Mouse (Mus musculus) embryonic facial prominence, embryonic 11.5 days (tissue): ENCODE results near the gene Psg17. TPM values are rescaled to one million over a fixed set of nuclear protein-coding genes. Genes with fewer than 3 reads are reported as not detected.
"Not testable (repeated sequence)": the region's sequence is repeated elsewhere in the genome, so short reads cannot be mapped to it uniquely, and the experiment has no call there.

Source experiments
- ATAC-seq: fragments of 200-750 bp; cut with Nextera tagmentation; replicated peaks from 2 replicates; pipeline ENCODE4 v1.8.0; 2017; ENCODE audit warnings: low read depth; ENCODE audit not compliant: insufficient number of reproducible peaks, low FRiP score, low TSS enrichment
- DNase-seq: peaks from one replicate; pipeline ENCODE4 v3.0.0-alpha.2; 2015; ENCODE audit warnings: low spot score
- H3K27ac ChIP-seq: fragments of 300-500 bp; sonication (generic); replicated peaks from 2 replicates; pipeline ENCODE4 v1.5.1; 2014; ENCODE audit warnings: mild to moderate bottlenecking, low read depth, low read length, control low read depth
- H3K27me3 ChIP-seq: fragments of 300-500 bp; sonication (generic); 2 replicates; pipeline ENCODE4 v1.6.1; 2014; ENCODE audit warnings: mild to moderate bottlenecking, low read length, moderate library complexity, mixed read lengths; ENCODE audit not compliant: control insufficient read depth, insufficient read depth
- H3K36me3 ChIP-seq: fragments of 300-500 bp; sonication (generic); replicated peaks from 2 replicates; pipeline ENCODE4 v1.6.1; 2014; ENCODE audit warnings: low read depth, mild to moderate bottlenecking, low read length, moderate library complexity, mixed read lengths; ENCODE audit not compliant: control insufficient read depth, insufficient read depth
- H3K4me1 ChIP-seq: fragments of 300-500 bp; sonication (generic); 2 replicates; pipeline ENCODE4 v1.6.1; 2014; ENCODE audit warnings: low read length, mixed read lengths; ENCODE audit not compliant: control insufficient read depth, insufficient read depth
- H3K4me2 ChIP-seq: fragments of 300-500 bp; sonication (generic); 2 replicates; pipeline ENCODE4 v1.6.1; 2014; ENCODE audit warnings: low read depth, mild to moderate bottlenecking, control low read depth, low read length, moderate library complexity
- H3K4me3 ChIP-seq: fragments of 300-500 bp; sonication (generic); 2 replicates; pipeline ENCODE4 v1.5.1; 2014; ENCODE audit warnings: low read depth, low read length, control low read depth
- H3K9ac ChIP-seq: fragments of 300-500 bp; sonication (generic); replicated peaks from 2 replicates; pipeline ENCODE4 v1.6.1; 2014; ENCODE audit warnings: mild to moderate bottlenecking, control low read depth, low read length
- H3K9me3 ChIP-seq: fragments of 300-500 bp; sonication (generic); replicated peaks from 2 replicates; pipeline ENCODE4 v1.6.1; 2016; ENCODE audit warnings: mild to moderate bottlenecking, low read length, inconsistent platforms, mixed read lengths; ENCODE audit not compliant: control insufficient read depth
- whole genome bisulfite sequencing: fragments of 180-500 bp; shearing (Covaris S2); extraction: QIAGEN DNeasy Blood & Tissue Kit; methylation state at CpG from one replicate; pipeline ENCODE4 v1.1.7; 2014; 5-methylcytosine and 5-hydroxymethylcytosine counted together
- polyA plus RNA-seq: library from polyadenylated mRNA; unstranded; fragments of >200 nt; fragmentation: Nextera tagmentation; extraction: Ambion mirVana; gene quantifications from 2 replicates; pipeline ENCODE4 v1.2.1, GENCODE M21; 2014

Gene Psg17
- polyA plus RNA-seq, 1 experiment from 2014 or later, result not detected

DNA sequence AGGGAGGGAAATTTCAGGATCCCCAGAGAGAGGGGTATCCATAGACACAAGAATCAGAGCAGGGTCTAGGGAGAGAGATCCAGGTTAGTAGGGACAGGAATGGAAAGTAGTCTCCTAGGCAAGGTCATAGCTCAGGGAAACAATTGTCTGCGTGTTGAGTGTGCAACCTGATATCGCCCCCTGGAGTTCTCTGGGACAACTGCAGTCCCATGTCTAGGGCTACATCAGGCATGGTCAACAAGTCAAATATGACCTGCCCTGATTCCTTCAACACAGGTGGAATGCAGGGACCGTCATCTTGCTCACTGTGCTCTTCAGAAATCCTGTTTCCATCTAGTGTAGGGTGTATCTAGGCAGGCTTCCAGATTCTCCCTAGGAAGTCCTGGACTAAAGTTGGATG is 22.3 kb downstream of the Psg17 start:
- Histone ChIP-seq H3K4me2 (no peak overlapping the region), H3K4me3 (no peak overlapping the region), H3K27me3 (no peaks in the 10 kb centered on the region), H3K9me3 (no peaks in the 10 kb centered on the region), H3K9ac (no peak overlapping the region), H3K36me3 (no peaks in the 10 kb centered on the region), H3K4me1 (no peaks in the 10 kb centered on the region), H3K27ac (no peak overlapping the region)
- no peak for DNase-seq
- WGBS, result 45% methylated on average over 3 of the region's 3 CpGs
- ATAC-seq, result no peak

DNA sequence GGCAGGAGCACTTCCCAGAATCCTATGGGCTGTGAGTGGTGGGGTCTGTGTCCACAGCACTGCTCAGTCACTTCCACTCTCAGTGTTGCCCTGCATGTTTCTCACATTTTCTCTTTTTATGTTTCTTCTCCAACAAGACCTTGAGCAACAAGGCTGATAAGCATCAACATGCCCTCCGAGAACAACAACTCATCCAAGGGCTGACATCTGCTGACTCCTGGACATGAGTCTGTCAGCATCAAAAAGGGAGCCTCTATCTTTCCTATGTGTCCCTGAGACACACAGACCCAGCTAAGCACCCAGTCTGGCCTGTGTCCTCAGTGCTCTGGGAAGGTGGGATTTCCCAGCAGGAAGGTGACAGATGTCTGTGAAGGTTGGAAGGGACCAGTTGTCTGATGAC is 23.0 kb downstream of the Psg17 start, which contains the start of gene Psg19:
Gene Psg19 (minus strand): TSS at position 101 of the 400 bp plus-strand sequence.
- Histone ChIP-seq H3K36me3 (no peaks in the 10 kb centered on the region), H3K27me3 (no peaks in the 10 kb centered on the region), H3K9ac (no peak within 1 kb of the TSS), H3K9me3 (no peaks in the 10 kb centered on the region), H3K4me2 (no peak within 1 kb of the TSS), H3K27ac (no peak within 1 kb of the TSS), H3K4me1 (no peaks in the 10 kb centered on the region), H3K4me3 (no peak within 1 kb of the TSS)
- 81% methylated on average over 1 of the region's 1 CpGs for WGBS
- DNase-seq (no peak), ATAC-seq (no peak)

DNA sequence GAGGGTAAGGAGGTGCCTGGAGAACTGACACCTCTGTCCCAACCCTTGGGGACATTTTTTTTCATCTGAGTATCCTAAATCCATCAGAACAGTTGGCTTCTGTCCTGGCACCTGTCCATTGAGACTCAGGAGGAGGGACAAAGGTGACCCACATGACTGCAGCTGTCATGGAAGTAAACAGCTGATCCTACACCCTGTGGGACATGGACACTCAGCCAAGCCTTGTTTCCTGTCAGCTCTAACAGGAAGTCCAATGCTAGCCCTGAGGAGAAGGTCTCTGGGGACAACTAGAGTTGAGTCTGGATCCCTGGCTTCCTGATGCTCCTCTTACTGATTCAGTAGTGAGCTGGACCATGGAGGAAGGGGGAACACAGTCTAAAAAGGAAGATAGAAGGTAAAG is 30.7 kb downstream of the Psg17 start:
- not testable (repeated sequence) for DNase-seq, H3K9ac ChIP-seq, H3K27me3 ChIP-seq, H3K36me3 ChIP-seq, H3K9me3 ChIP-seq, H3K27ac ChIP-seq, H3K4me2 ChIP-seq, H3K4me1 ChIP-seq, ATAC-seq, H3K4me3 ChIP-seq

DNA sequence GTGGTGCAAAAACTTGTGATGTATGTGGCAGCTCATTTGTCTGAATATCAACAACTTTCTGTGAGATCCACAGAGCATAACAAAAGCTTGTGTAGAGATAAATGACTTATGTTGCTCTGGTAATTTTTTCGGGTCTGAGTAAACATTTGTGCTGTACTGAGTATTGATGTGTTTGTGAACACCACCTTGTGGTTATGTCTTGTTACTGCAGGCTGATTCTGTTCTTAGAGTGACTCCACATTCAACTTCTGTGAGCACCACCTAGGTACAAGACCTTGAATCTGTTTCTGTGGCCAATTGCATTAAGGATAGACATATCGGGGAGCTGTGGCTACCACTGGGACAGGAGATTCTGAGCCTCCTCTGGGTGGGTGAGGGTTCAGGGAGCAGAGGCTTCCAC is 40.1 kb downstream of the Psg17 start:
- not testable (repeated sequence) for H3K27ac ChIP-seq, H3K4me1 ChIP-seq, H3K4me2 ChIP-seq, H3K9me3 ChIP-seq, H3K27me3 ChIP-seq, H3K4me3 ChIP-seq, H3K9ac ChIP-seq, H3K36me3 ChIP-seq, ATAC-seq
- DNase-seq, result peak; percentile 37
- 43% methylated on average over 2 of the region's 2 CpGs for WGBS

DNA sequence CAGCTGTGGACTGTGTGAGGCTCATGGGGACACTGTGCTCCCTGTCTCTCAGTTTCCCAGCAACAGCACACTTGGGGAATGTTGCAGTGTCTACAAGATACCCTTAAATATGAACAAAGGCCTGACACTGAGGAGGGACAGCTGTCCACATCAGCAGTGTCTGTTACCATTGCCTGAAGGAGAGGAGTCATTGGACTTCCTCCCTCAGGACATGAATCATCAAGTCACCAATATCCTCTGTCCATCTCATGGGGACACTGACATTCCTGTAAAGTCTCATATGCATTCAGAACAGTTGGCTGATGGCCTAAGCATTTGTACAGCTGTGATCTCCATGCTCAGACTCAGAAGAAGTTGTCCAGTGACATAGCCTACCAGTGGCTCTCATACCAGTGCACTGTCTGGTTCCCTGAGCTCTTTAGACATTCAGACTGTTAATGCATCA is 42.0 kb downstream of the Psg17 start:
- no peak for ATAC-seq
- no peaks in the 10 kb centered on the region for H3K27me3 ChIP-seq
- no peaks in the 10 kb centered on the region for H3K36me3 ChIP-seq
- no peak overlapping the region for H3K9ac ChIP-seq
- H3K27ac ChIP-seq, result no peak overlapping the region
- no peaks in the 10 kb centered on the region for H3K9me3 ChIP-seq
- no peak for DNase-seq
- no peak overlapping the region for H3K4me2 ChIP-seq
- no peak overlapping the region for H3K4me3 ChIP-seq
- no peaks in the 10 kb centered on the region for H3K4me1 ChIP-seq

Other genes with a start within 250 kb of the Psg17 start
- not detected in 2 replicates for gene Psg23, start 205.1 kb downstream of the Psg17 start, polyA plus RNA-seq
- not detected in 2 replicates for gene Psg21, start 164.9 kb downstream of the Psg17 start, polyA plus RNA-seq
- not detected in 2 replicates for gene Psg20, start 135.4 kb downstream of the Psg17 start, polyA plus RNA-seq
- gene Psg22, start 103.5 kb downstream of the Psg17 start, polyA plus RNA-seq, result not detected in 2 replicates
- not detected in 2 replicates for gene Psg19, start 23.1 kb downstream of the Psg17 start, polyA plus RNA-seq
- gene Mill2, start 18.4 kb upstream of the Psg17 start, polyA plus RNA-seq, result 0.20 and 0.33 TPM in 2 replicates
- 0.49 and 0.70 TPM in 2 replicates for gene Pglyrp1, start 49.7 kb upstream of the Psg17 start, polyA plus RNA-seq
- 22.6 and 26.5 TPM in 2 replicates for gene Ccdc61, start 88.8 kb upstream of the Psg17 start, polyA plus RNA-seq
- 1.4 and 1.7 TPM in 2 replicates for gene Nova2, start 104.3 kb upstream of the Psg17 start, polyA plus RNA-seq
- gene Nanos2, start 165.8 kb upstream of the Psg17 start, polyA plus RNA-seq, result not detected in 2 replicates
- gene Mypop, start 169.6 kb upstream of the Psg17 start, polyA plus RNA-seq, result 4.3 and 5.3 TPM in 2 replicates
- gene Irf2bp1, start 182.4 kb upstream of the Psg17 start, polyA plus RNA-seq, result 27.9 and 28.3 TPM in 2 replicates
- not detected in 2 replicates for gene Foxa3, start 201.9 kb upstream of the Psg17 start, polyA plus RNA-seq
- gene Sympk, start 202.8 kb upstream of the Psg17 start, polyA plus RNA-seq, result 34.8 and 36.3 TPM in 2 replicates
- gene Rsph6a, start 233.1 kb upstream of the Psg17 start, polyA plus RNA-seq, result not detected in 2 replicates